Mouse (Mus musculus): ENCODE results near the gene Fam71d.

DNA sequence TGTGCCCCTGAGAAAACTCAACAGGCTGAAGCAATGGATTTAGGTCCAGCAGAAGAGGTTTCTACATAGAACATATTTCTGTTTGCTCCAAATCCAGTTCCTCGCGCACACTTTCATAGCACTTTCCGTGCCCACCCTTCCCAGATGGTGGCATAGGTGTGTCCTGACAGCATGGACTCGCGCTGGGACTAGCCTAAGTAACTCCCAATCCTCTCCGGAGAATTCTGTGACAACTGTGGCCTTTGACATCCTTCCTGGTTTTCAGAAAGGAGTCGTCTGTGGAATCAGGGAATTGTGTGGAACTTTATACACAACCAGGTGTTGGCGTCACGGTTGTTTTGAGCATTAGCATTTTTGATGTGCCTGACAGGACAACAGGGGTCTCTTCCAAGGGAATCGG, 56.8 kb downstream of the Fam71d start:
- TF ChIP-seq CTCF (IDR thresholded peaks at IDR 0.05; ENCODE audit: insufficient read depth, low read length) (no peak), POLR2A (IDR thresholded peaks at IDR 0.05; ENCODE audit: borderline replicate concordance, extremely low read depth, low read depth, low read length) (no peak)
